Mouse (Mus musculus): ENCODE data around the gene Pla2g3. TPM values are rescaled to one million over a fixed set of nuclear protein-coding genes. Genes with fewer than 3 reads are reported as not detected.

The Pla2g3 gene
- polyA plus RNA-seq, 1 experiment from 2014 or later = 1.6 TPM

DNA sequence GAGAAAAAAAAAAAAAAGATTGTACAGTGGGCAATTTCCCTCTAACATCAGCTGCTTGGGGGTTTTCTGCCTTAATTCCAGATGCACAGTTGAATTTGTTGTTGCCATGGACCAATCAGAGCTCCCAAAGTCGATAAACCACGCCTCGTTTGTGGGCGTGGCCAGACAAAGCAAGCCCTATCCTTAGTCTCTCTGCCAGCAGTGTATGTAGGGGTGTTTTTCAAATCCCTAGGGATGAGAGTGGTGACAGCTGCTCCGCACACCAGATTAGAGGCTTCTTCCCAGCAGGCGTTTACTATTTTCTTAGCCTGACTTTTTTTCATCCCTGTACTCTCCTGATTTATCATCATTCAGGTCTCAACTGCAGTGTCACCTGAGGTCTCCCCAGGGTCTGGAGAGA lies 59.9 kb downstream of the Pla2g3 start:
- 53% methylated on average over 6 of the region's 6 CpGs for WGBS
- DNase-seq (ENCODE audit: low spot score) = no peak
- no peak overlapping the region for H3K27ac ChIP-seq (replicated peaks)
- H3K4me3 ChIP-seq = no peak overlapping the region
- peaks cover 11% of the 10 kb centered on the region for H3K4me1 ChIP-seq
- H3K36me3 ChIP-seq (replicated peaks) = no peaks in the 10 kb centered on the region
- H3K9me3 ChIP-seq = peaks cover 6% of the 10 kb centered on the region
- H3K27me3 ChIP-seq (replicated peaks; ENCODE audit: low read depth, poor library complexity, severe bottlenecking) = no peaks in the 10 kb centered on the region

DNA sequence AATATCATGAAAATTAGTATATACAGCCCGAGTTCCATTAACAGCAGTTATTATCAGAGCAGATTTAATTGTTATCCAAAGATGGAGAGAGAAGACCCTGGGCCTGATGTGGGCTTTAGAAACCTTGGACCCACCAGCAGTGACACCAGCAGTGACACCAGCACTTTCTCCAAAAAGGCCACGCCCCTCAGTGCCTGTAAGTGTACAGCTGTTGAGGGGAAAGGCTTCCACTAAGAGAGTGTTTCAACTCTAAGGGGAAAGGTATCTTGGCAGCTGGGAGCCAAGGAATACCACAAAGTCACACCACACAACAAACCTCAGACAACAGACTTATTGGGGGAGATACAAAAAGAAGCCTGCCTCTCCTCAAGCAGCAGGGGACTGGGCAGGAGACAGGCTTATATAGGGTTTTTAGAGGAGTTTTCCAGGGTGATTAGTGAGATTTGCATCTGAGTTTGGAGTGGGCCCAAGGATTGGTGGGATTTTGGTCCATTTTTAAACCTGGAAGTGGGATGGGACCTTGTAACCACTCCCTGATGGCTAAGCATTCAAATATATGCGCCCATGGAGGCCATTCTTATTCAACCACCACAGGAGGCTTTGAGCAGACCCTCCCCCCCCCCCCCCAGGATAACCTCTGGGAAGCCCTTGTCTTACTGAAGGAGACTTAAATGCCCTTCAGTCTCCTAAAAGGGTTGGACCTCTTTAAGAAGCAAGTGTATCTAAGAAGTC lies 60.6 kb downstream of the Pla2g3 start:
- WGBS = 67% methylated on average over 3 of the region's 3 CpGs
- H3K4me1 ChIP-seq = peaks cover 11% of the 10 kb centered on the region
- no peak for DNase-seq (ENCODE audit: low spot score)
- H3K4me3 ChIP-seq = no peak overlapping the region
- no peaks in the 10 kb centered on the region for H3K36me3 ChIP-seq (replicated peaks)
- no peak overlapping the region for H3K27ac ChIP-seq (replicated peaks)
- no peaks in the 10 kb centered on the region for H3K27me3 ChIP-seq (replicated peaks; ENCODE audit: low read depth, poor library complexity, severe bottlenecking)
- H3K9me3 ChIP-seq = peaks cover 6% of the 10 kb centered on the region

Other genes with a start within 250 kb of the Pla2g3 start
- 287 and 303 TPM in 2 replicates for gene Drg1, start 221.9 kb upstream of the Pla2g3 start, polyA plus RNA-seq (2016; fragmentation: Nextera tagmentation; extraction: Ambion mirVana)
- gene Patz1, start 199.4 kb upstream of the Pla2g3 start, polyA plus RNA-seq (2016; fragmentation: Nextera tagmentation; extraction: Ambion mirVana) = 91.5 and 96.8 TPM in 2 replicates
- gene Pik3ip1, start 157.9 kb upstream of the Pla2g3 start, polyA plus RNA-seq (2016; fragmentation: Nextera tagmentation; extraction: Ambion mirVana) = 7.3 and 11.2 TPM in 2 replicates
- gene Limk2, start 79.1 kb upstream of the Pla2g3 start, polyA plus RNA-seq (2016; fragmentation: Nextera tagmentation; extraction: Ambion mirVana) = 57.9 and 60.5 TPM in 2 replicates
- 37.6 and 40.2 TPM in 2 replicates for gene Rnf185, start 35.9 kb upstream of the Pla2g3 start, polyA plus RNA-seq (2016; fragmentation: Nextera tagmentation; extraction: Ambion mirVana)
- gene Inpp5j, start 16.5 kb downstream of the Pla2g3 start, polyA plus RNA-seq (2016; fragmentation: Nextera tagmentation; extraction: Ambion mirVana) = 0.13 and 0.25 TPM in 2 replicates
- 39.3 and 50.2 TPM in 2 replicates for gene Selenom, start 26.4 kb downstream of the Pla2g3 start, polyA plus RNA-seq (2016; fragmentation: Nextera tagmentation; extraction: Ambion mirVana)
- 40.5 and 42.6 TPM in 2 replicates for gene Smtn, start 52.3 kb downstream of the Pla2g3 start, polyA plus RNA-seq (2016; fragmentation: Nextera tagmentation; extraction: Ambion mirVana)
- gene Morc2a, start 160.9 kb downstream of the Pla2g3 start, polyA plus RNA-seq (2016; fragmentation: Nextera tagmentation; extraction: Ambion mirVana) = 46.8 and 46.9 TPM in 2 replicates